Mouse (Mus musculus) heart, postnatal 10 days (tissue): Measurements from ENCODE around the gene Ms4a15. TPM values are rescaled to one million over a fixed set of nuclear protein-coding genes. Genes with fewer than 3 reads are reported as not detected.

Experiments used
- total RNA-seq, 2 experiments: library from RNA; stranded (reverse); gene quantifications; 2 replicates each; pipeline ENCODE4 v1.2.3; 2021

The Ms4a15 gene
- total RNA-seq, 2 experiments from 2014 or later: not detected

Other genes with a start within 250 kb of the Ms4a15 start
- gene Cd6, start 163.2 kb downstream of the Ms4a15 start, total RNA-seq: under 1 TPM; 0.22 to 0.52 TPM
- 1 to 10 TPM; 2.6 to 3.0 TPM for gene Slc15a3, start 153.5 kb downstream of the Ms4a15 start, total RNA-seq
- 10 to 100 TPM; 36.7 to 42.0 TPM for gene Tmem132a, start 123.3 kb downstream of the Ms4a15 start, total RNA-seq
- 100 to 1,000 TPM in 1 of 2 experiments, 10 to 100 TPM in 1; 95.3 to 104 TPM for gene Tmem109, start 111.2 kb downstream of the Ms4a15 start, total RNA-seq
- 100 to 1,000 TPM; 211 to 235 TPM for gene Prpf19, start 98.0 kb downstream of the Ms4a15 start, total RNA-seq
- not detected for gene Zp1, start 72.6 kb downstream of the Ms4a15 start, total RNA-seq
- gene Ptgdr2, start 56.1 kb downstream of the Ms4a15 start, total RNA-seq: under 1 TPM; 0.15 to 0.22 TPM
- 1 to 10 TPM; 7.5 to 7.9 TPM for gene Ccdc86, start 44.0 kb downstream of the Ms4a15 start, total RNA-seq
- gene Ms4a10, start 18.6 kb downstream of the Ms4a15 start, total RNA-seq: not detected
- gene Ms4a18, start 24.8 kb upstream of the Ms4a15 start, total RNA-seq: not detected
- gene Ms4a8a, start 87.9 kb upstream of the Ms4a15 start, total RNA-seq: under 1 TPM; 0.45 to 0.97 TPM
- gene 1700017D01Rik, start 137.6 kb upstream of the Ms4a15 start, total RNA-seq: not detected
- gene 1700025F22Rik, start 172.1 kb upstream of the Ms4a15 start, total RNA-seq: not detected
- gene Ms4a13, start 203.5 kb upstream of the Ms4a15 start, total RNA-seq: not detected
- gene Ms4a12, start 239.2 kb upstream of the Ms4a15 start, total RNA-seq: not detected